Mouse (Mus musculus) embryonic facial prominence, embryonic 13.5 days (tissue): Measurements from ENCODE around the gene Mpp2. TPM values are rescaled to one million over a fixed set of nuclear protein-coding genes. Genes with fewer than 3 reads are reported as not detected.

Source experiments
- ATAC-seq: fragments of 200-750 bp; cut with Nextera tagmentation; 2 replicates; pipeline ENCODE4 v1.8.0; 2017; ENCODE audit warnings: low read depth; ENCODE audit not compliant: insufficient number of reproducible peaks, insufficient read depth, low FRiP score, low TSS enrichment
- H3K27ac ChIP-seq: fragments of 300-500 bp; sonication (generic); 2 replicates; pipeline ENCODE4 v1.5.1; 2015; ENCODE audit warnings: moderate library complexity, mild to moderate bottlenecking, inconsistent platforms
- H3K27me3 ChIP-seq: fragments of 300-500 bp; sonication (generic); 2 replicates; pipeline ENCODE4 v1.6.1; 2015; ENCODE audit warnings: mild to moderate bottlenecking, inconsistent platforms
- H3K36me3 ChIP-seq: fragments of 300-500 bp; sonication (generic); 2 replicates; pipeline ENCODE4 v1.6.1; 2015; ENCODE audit warnings: mild to moderate bottlenecking, inconsistent platforms
- H3K4me1 ChIP-seq: fragments of 300-500 bp; sonication (generic); 2 replicates; pipeline ENCODE4 v1.6.1; 2015; ENCODE audit warnings: inconsistent platforms
- H3K4me2 ChIP-seq: fragments of 300-500 bp; sonication (generic); 2 replicates; pipeline ENCODE4 v1.6.1; 2015; ENCODE audit warnings: moderate library complexity, mild to moderate bottlenecking, inconsistent platforms
- H3K4me3 ChIP-seq: fragments of 300-500 bp; sonication (generic); 2 replicates; pipeline ENCODE4 v1.5.1; 2015; ENCODE audit warnings: mild to moderate bottlenecking, inconsistent platforms
- H3K9ac ChIP-seq: fragments of 300-500 bp; sonication (generic); 2 replicates; pipeline ENCODE4 v1.6.1; 2015; ENCODE audit warnings: mild to moderate bottlenecking, inconsistent platforms
- H3K9me3 ChIP-seq: fragments of 300-500 bp; sonication (generic); 2 replicates; pipeline ENCODE4 v1.6.1; 2016; ENCODE audit warnings: inconsistent platforms
- WGBS: fragments of 180-500 bp; shearing (Covaris S2); methylation state at CpG from one replicate; pipeline ENCODE4 v1.1.7; 2015; ENCODE audit warnings: mixed read lengths; 5-methylcytosine and 5-hydroxymethylcytosine counted together
- polyA plus RNA-seq: library from polyadenylated mRNA; unstranded; fragments of >200 nt; fragmentation: Nextera tagmentation; extraction: Ambion mirVana; gene quantifications from 2 replicates; pipeline ENCODE4 v1.2.1, GENCODE M21; 2015

Mpp2 gene
- polyA plus RNA-seq, 1 experiment from 2014 or later = 10.3 TPM

DNA sequence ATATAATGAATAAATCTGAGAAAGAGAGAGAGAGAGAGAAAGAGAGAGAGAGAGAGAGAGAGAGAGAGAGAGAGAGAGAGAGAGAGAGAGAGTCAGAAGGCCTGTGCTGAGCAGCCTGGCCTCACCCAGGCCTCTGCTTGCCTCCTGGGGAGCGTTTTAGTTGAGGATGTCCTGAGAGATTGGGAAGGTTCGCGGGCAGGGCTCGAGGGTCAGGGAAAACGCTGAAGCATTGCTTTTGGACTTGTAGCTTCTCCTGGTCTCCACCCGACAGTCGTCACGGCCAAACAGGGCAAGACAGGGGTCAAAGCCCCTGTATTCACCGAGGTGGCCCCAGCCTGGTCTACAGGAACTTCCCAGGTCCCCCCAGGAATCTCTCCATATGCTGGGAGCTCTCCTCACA is 41.7 kb downstream of the Mpp2 start:
- H3K9me3 ChIP-seq = peaks cover 8% of the 10 kb centered on the region; the same call in 1 of the 2 replicates
- no peaks in the 10 kb centered on the region for H3K36me3 ChIP-seq
- H3K27ac ChIP-seq = no peak overlapping the region
- no peaks in the 10 kb centered on the region for H3K27me3 ChIP-seq
- no peak for ATAC-seq
- whole genome bisulfite sequencing = 81% methylated on average over 9 of the region's 9 CpGs
- no peak overlapping the region for H3K4me2 ChIP-seq
- H3K4me1 ChIP-seq = no peaks in the 10 kb centered on the region
- H3K4me3 ChIP-seq = no peak overlapping the region
- no peak overlapping the region for H3K9ac ChIP-seq

DNA sequence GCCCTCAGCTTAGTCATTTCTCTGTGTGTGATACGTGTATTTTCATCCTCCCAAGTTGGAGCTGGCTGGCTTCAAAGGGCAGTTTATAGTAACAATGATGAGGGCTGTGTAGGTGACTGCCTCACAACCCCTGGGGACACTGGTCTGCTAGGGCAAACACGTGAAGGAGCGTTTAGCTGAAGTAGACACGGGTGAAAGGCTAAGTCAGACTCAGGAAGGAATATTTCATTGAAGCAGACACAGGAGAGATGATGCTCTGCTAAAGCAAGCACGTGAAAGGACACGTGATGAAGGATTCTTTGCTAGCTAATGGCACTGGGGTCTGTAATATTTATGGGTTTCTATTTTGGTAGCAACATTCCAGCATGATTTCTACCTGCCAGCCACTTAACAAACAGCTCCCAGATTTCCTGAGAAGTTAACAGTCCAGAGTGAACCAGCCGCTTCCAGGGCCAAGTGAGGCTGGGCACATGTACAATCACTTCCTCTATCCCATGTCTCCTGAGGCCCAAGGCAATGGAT is 43.6 kb downstream of the Mpp2 start:
- 82% methylated on average over 7 of the region's 7 CpGs for WGBS
- Histone ChIP-seq H3K4me1 (no peaks in the 10 kb centered on the region), H3K9me3 (peaks cover 10% of the 10 kb centered on the region; the same call in 1 of the 2 replicates), H3K4me3 (no peak overlapping the region), H3K4me2 (no peak overlapping the region), H3K9ac (no peak overlapping the region), H3K27me3 (no peaks in the 10 kb centered on the region), H3K36me3 (no peaks in the 10 kb centered on the region), H3K27ac (no peak overlapping the region)
- no peak for ATAC-seq

DNA sequence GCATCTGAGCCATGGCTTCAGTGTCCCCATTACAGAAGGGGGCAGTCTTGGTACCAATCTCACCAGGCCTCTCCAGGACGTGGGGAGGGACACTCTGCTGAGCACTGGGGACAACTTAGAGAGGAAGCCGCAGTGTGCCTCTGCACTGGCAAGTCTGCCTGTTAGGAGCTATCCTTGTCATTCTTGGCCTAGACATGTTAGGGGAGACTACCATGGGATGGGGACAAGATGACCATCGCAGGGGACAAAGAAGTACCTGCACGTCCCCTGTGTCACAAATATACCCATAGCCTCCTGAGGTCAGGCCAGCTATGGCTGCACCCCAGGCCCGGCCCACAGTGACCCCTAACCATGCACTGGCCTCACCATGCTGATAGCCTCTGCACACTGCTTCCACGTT is 44.9 kb downstream of the Mpp2 start:
- Histone ChIP-seq H3K4me3 (no peak overlapping the region), H3K27ac (no peak overlapping the region), H3K9me3 (peaks cover 10% of the 10 kb centered on the region; the same call in 1 of the 2 replicates), H3K9ac (no peak overlapping the region), H3K36me3 (no peaks in the 10 kb centered on the region), H3K4me1 (no peaks in the 10 kb centered on the region), H3K27me3 (no peaks in the 10 kb centered on the region), H3K4me2 (no peak overlapping the region)
- ATAC-seq = no peak
- WGBS = 87% methylated on average over 6 of the region's 6 CpGs

DNA sequence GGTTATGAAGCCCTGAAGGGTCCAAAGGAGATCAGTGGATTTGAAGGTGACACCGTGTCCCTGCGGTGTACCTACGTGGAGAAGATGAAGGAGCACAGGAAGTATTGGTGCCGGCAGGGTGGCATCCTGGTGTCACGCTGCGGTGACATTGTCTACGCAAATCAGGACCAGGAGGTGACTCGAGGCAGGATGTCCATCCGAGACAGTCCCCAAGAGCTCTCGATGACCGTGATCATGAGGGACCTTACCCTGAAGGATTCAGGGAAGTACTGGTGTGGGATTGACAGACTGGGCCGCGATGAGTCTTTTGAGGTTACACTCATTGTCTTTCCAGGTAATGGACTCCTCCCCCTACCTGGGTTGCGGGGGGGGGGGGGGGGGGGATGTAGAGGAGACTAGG is 45.3 kb downstream of the Mpp2 start:
- Histone ChIP-seq H3K9me3 (peaks cover 10% of the 10 kb centered on the region; the same call in 1 of the 2 replicates), H3K4me2 (no peak overlapping the region), H3K4me3 (no peak overlapping the region), H3K4me1 (no peaks in the 10 kb centered on the region), H3K27me3 (no peaks in the 10 kb centered on the region), H3K9ac (no peak overlapping the region), H3K27ac (no peak overlapping the region), H3K36me3 (no peaks in the 10 kb centered on the region)
- no peak for ATAC-seq
- WGBS = 92% methylated on average over 13 of the region's 14 CpGs

- H3K27me3 ChIP-seq = peaks cover 4% of the 10 kb centered on the region
- no peaks in the 10 kb centered on the region for H3K36me3 ChIP-seq
- ATAC-seq = no peak
- peaks cover 10% of the 10 kb centered on the region; the same call in 1 of the 2 replicates for H3K9me3 ChIP-seq
- H3K9ac ChIP-seq = no peak within 1 kb of the TSS
- no peaks in the 10 kb centered on the region for H3K4me1 ChIP-seq
- no peak within 1 kb of the TSS for H3K27ac ChIP-seq
- H3K4me2 ChIP-seq = peak within 1 kb of the TSS; percentile 37; the same call in 1 of the 2 replicates
- H3K4me3 ChIP-seq = no peak within 1 kb of the TSS
- 59% methylated on average over 5 of the region's 5 CpGs for WGBS
These were observed 46.9 kb downstream of the Mpp2 start, which contains the start of gene Cd300lg for GRCm38 (mm10) chr11:102041350-102041949. Cd300lg (plus strand) TSS chr11:102041509.

GRCm38 (mm10) chr11:102040646-102041045 is 47.7 kb downstream of the Mpp2 start:
- H3K4me3 ChIP-seq = no peak overlapping the region
- 75% methylated on average over 4 of the region's 4 CpGs for WGBS
- peaks cover 4% of the 10 kb centered on the region for H3K27me3 ChIP-seq
- ATAC-seq = no peak
- H3K4me2 ChIP-seq = no peak overlapping the region
- no peak overlapping the region for H3K9ac ChIP-seq
- H3K9me3 ChIP-seq = peaks cover 7% of the 10 kb centered on the region; the same call in 1 of the 2 replicates
- no peaks in the 10 kb centered on the region for H3K36me3 ChIP-seq
- H3K27ac ChIP-seq = no peak overlapping the region
- no peaks in the 10 kb centered on the region for H3K4me1 ChIP-seq

DNA sequence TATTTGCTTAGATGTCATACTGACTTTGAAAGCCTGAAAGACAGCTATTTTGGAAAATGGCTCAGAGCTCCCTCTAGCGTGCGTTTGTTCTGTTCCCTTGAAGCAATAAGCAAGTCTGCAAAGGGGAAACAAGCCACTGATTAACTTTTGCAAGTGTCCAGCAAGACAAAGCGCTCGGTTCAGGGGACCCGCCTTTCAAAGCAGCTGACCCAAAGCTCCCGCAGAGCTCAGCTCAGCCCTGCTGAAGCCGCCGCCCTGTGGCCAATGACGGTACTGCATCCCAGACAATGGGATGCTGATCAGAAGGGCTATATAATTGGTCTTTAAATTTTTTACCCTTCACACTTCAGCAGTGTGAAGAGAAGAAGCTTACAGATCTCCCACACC is 48.2 kb downstream of the Mpp2 start:
- WGBS = 1% methylated on average over 9 of the region's 9 CpGs
- H3K4me3 ChIP-seq = 0 out of 2 replicates have a peak overlapping the region, but pooled peaks have one; percentile 18

GRCm38 (mm10) chr11:102039487-102040137 is 48.7 kb downstream of the Mpp2 start:
- H3K27me3 ChIP-seq = peaks cover 4% of the 10 kb centered on the region
- 0 out of 2 replicates have a peak, but pooled peaks cover 2% of the 10 kb centered on the region for H3K9me3 ChIP-seq
- no peak for ATAC-seq
- WGBS = 66% methylated on average over 13 of the region's 13 CpGs
- H3K27ac ChIP-seq = no peak overlapping the region
- no peaks in the 10 kb centered on the region for H3K36me3 ChIP-seq
- H3K4me3 ChIP-seq = no peak overlapping the region
- H3K4me1 ChIP-seq = peaks cover 5% of the 10 kb centered on the region; the same call in 1 of the 2 replicates
- no peak overlapping the region for H3K4me2 ChIP-seq
- H3K9ac ChIP-seq = no peak overlapping the region

More for the DNA sequence above, 48.2 kb downstream of the Mpp2 start:
- Histone ChIP-seq H3K27ac (no peak overlapping the region), H3K4me1 (peaks cover under 1% of the 10 kb centered on the region; the same call in 1 of the 2 replicates), H3K9ac (no peak overlapping the region), H3K4me2 (peak overlapping the region; percentile 37; the same call in 1 of the 2 replicates), H3K36me3 (no peaks in the 10 kb centered on the region), H3K27me3 (peaks cover 4% of the 10 kb centered on the region), H3K9me3 (0 out of 2 replicates have a peak, but pooled peaks cover 2% of the 10 kb centered on the region)
- ATAC-seq = no peak

GRCm38 (mm10) chr11:102037789-102038188 is 50.5 kb downstream of the Mpp2 start:
- H3K4me2 ChIP-seq = no peak overlapping the region
- no peak overlapping the region for H3K9ac ChIP-seq
- H3K36me3 ChIP-seq = no peaks in the 10 kb centered on the region
- ATAC-seq = no peak
- 83% methylated on average over 6 of the region's 6 CpGs for WGBS
- no peak overlapping the region for H3K27ac ChIP-seq
- H3K27me3 ChIP-seq = peaks cover 4% of the 10 kb centered on the region
- no peak overlapping the region for H3K4me3 ChIP-seq
- H3K9me3 ChIP-seq = 0 out of 2 replicates have a peak, but pooled peaks cover 2% of the 10 kb centered on the region
- peaks cover 6% of the 10 kb centered on the region; the same call in 1 of the 2 replicates for H3K4me1 ChIP-seq

DNA sequence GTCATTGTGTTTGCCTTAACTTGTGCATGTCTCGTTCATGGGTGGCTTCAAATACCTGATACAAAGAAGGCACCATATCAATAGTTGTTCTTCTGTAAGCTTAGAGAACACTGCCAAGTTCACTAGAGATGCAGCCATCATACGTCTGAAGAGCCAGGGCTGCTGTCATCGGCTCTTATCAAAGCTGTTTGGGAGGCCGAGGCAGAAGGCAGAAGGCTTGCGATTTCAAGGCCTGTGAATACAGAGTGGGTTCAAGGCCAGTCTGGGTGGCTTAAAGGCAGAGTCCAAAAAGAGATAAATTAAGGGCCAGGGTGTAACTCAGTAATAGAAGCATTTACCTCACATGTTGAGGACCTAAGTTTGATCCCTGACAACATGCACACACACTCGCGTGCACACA is 52.0 kb downstream of the Mpp2 start:
- 83% methylated on average over 7 of the region's 7 CpGs for WGBS
- H3K9me3 ChIP-seq = 0 out of 2 replicates have a peak, but pooled peaks cover 2% of the 10 kb centered on the region

GRCm38 (mm10) chr11:102035456-102035960 is 52.8 kb downstream of the Mpp2 start:
- Histone ChIP-seq H3K4me1 (peaks cover 6% of the 10 kb centered on the region; the same call in 1 of the 2 replicates), H3K9ac (no peak overlapping the region), H3K27ac (no peak overlapping the region), H3K9me3 (no peaks in the 10 kb centered on the region), H3K36me3 (no peaks in the 10 kb centered on the region), H3K4me2 (no peak overlapping the region), H3K27me3 (peaks cover 4% of the 10 kb centered on the region), H3K4me3 (no peak overlapping the region)
- WGBS = 78% methylated on average over 5 of the region's 5 CpGs
- ATAC-seq = no peak

More for the DNA sequence above, 52.0 kb downstream of the Mpp2 start:
- H3K27ac ChIP-seq = no peak overlapping the region
- no peak overlapping the region for H3K4me2 ChIP-seq
- no peak overlapping the region for H3K4me3 ChIP-seq
- H3K4me1 ChIP-seq = peaks cover 6% of the 10 kb centered on the region; the same call in 1 of the 2 replicates
- H3K27me3 ChIP-seq = peaks cover 4% of the 10 kb centered on the region
- no peaks in the 10 kb centered on the region for H3K36me3 ChIP-seq
- no peak overlapping the region for H3K9ac ChIP-seq
- ATAC-seq = no peak
